Mouse (Mus musculus) small intestine, adult 2 months (tissue): ENCODE measurements around the gene Rps6.

Source experiments
- CTCF ChIP-seq: fragments of 200-500 bp; IDR thresholded peaks from 2 replicates; pipeline ENCODE4 v1.5.1; 2012; ENCODE audit warnings: low read depth, mild to moderate bottlenecking, control low read depth, inconsistent platforms, low read length, moderate library complexity, mixed read lengths; ENCODE audit not compliant: insufficient replicate concordance, insufficient read length; ENCODE audit errors: extremely low read depth
- POLR2A ChIP-seq: fragments of 200-500 bp; IDR thresholded peaks from 2 replicates; pipeline ENCODE4 v1.6.1; 2012; ENCODE audit warnings: low read depth, mild to moderate bottlenecking, control low read depth, inconsistent platforms, low read length, moderate library complexity

- no peak for TF ChIP-seq CTCF
- no peak for TF ChIP-seq POLR2A
Measured at GRCm38 (mm10) chr4:86905869-86906268, 48.7 kb upstream of the Rps6 start.
